Mouse (Mus musculus): ENCODE results near the gene Rap1b.

DNA sequence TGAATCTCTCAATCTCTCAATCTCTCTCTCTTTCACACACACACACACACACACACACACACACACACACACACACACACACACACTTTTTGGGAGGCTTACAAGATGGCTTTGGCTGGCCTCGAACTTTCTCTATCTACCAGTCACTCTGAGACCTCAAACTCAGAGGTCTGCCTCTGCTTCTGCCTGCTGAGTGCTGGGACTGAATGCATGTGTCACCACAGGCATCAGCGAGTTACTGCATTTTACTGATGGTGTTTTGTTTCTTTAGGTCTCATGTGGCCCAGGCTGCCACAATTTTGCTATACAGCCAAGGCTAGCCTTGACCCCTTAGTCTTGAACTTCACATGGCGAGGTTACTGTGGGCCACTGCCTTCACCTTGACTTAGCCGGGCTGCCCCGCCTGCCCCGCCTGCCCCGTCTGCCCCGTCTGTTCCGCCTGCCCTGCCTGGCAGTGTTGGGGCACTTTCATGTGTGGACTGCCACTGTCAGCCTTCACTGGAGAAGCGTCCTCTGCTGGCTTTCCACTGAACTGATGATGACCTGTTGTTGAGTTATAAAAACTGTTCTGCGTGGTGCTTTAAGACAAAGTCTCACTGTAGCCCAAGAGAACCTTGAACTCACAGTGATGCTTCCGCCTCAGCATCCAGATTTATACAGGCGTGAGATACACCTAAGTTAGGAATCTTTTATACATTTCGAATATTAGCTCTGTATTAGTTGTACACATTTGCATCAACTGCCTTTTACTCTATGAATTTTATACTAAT, 63.2 kb downstream of the Rap1b start:
- TF ChIP-seq POLR2A (IDR thresholded peaks at IDR 0.05; ENCODE audit: insufficient read depth, low read depth, low read length) (no peak), CTCF (IDR thresholded peaks at IDR 0.05; ENCODE audit: insufficient read depth, low read depth, low read length) (no peak)

All from olfactory bulb, adult 2 months (tissue).